Mouse (Mus musculus) heart, postnatal 0 days (tissue): ENCODE results near the gene Prelp. TPM values are rescaled to one million over a fixed set of nuclear protein-coding genes. Genes with fewer than 3 reads are reported as not detected.

Experiments used
- ATAC-seq: fragments of 200-750 bp; cut with Nextera tagmentation; 2 replicates; pipeline ENCODE4 v1.8.0; 2017; ENCODE audit warnings: low read depth, moderate number of reproducible peaks, moderate library complexity; ENCODE audit not compliant: insufficient read depth
- DNase-seq: peaks from one replicate; pipeline ENCODE4 v3.0.0-alpha.2; 2016; ENCODE audit warnings: low spot score
- H3K27ac ChIP-seq: fragments of 300-500 bp; sonication (generic); 2 replicates; pipeline ENCODE4 v1.5.1; 2014; ENCODE audit warnings: low read depth, mild to moderate bottlenecking
- H3K27me3 ChIP-seq: fragments of 300-500 bp; sonication (generic); 2 replicates; pipeline ENCODE4 v1.6.1; 2014; ENCODE audit warnings: low read length, mixed read lengths; ENCODE audit not compliant: control insufficient read depth, insufficient read depth
- H3K36me3 ChIP-seq: fragments of 300-500 bp; sonication (generic); replicated peaks from 2 replicates; pipeline ENCODE4 v1.6.1; 2014; ENCODE audit warnings: low read length, mixed read lengths; ENCODE audit not compliant: control insufficient read depth, insufficient read depth
- H3K4me1 ChIP-seq: fragments of 300-500 bp; sonication (generic); 2 replicates; pipeline ENCODE4 v1.6.1; 2014; ENCODE audit warnings: antibody characterized with exemption; ENCODE audit not compliant: control insufficient read depth, insufficient read depth
- H3K4me2 ChIP-seq: fragments of 300-500 bp; sonication (generic); 2 replicates; pipeline ENCODE4 v1.6.1; 2014; ENCODE audit warnings: low read depth, mild to moderate bottlenecking, low read length, moderate library complexity
- H3K4me3 ChIP-seq: fragments of 300-500 bp; sonication (generic); 2 replicates; pipeline ENCODE4 v1.5.1; 2014; ENCODE audit warnings: low read depth, low read length
- H3K9ac ChIP-seq: fragments of 300-500 bp; sonication (generic); replicated peaks from 2 replicates; pipeline ENCODE4 v1.6.1; 2014; ENCODE audit warnings: low read depth, low read length, mixed read lengths
- H3K9me3 ChIP-seq: fragments of 300-500 bp; sonication (generic); replicated peaks from 2 replicates; pipeline ENCODE4 v1.6.1; 2016; ENCODE audit warnings: low read length; ENCODE audit not compliant: control insufficient read depth
- CTCF ChIP-seq: IDR thresholded peaks from 2 replicates; pipeline ENCODE4 v1.5.1; 2016; ENCODE audit warnings: antibody characterized with exemption, control low read depth, low read depth
- EP300 ChIP-seq: IDR thresholded peaks from 2 replicates; pipeline ENCODE4 v1.6.1; 2016; ENCODE audit warnings: antibody characterized with exemption, low read depth
- WGBS: fragments of 180-500 bp; shearing (Covaris S2); extraction: QIAGEN DNeasy Blood & Tissue Kit; methylation state at CpG from one replicate; pipeline ENCODE4 v1.1.7; 2014; 5-methylcytosine and 5-hydroxymethylcytosine counted together
- polyA plus RNA-seq: library from polyadenylated mRNA; unstranded; fragments of >200 nt; fragmentation: Nextera tagmentation; extraction: Ambion mirVana; gene quantifications from 2 replicates; pipeline ENCODE4 v1.2.1, GENCODE M21; 2015
- total RNA-seq: library from RNA; depleted of rRNA; stranded (reverse); fragments of >200 nt; gene quantifications from 2 replicates; pipeline ENCODE4 v1.2.3, GENCODE M21; 2014; ENCODE audit warnings: low replicate concordance

The Prelp gene
- total and polyA plus RNA-seq, 2 experiments from 2014 or later: 5.4 to 6.5 TPM

GRCm38 (mm10) chr1:133878825-133879423 lies 42.3 kb downstream of the Prelp start:
- Histone ChIP-seq H3K36me3 (no peaks in the 10 kb centered on the region), H3K9me3 (no peaks in the 10 kb centered on the region), H3K4me1 (peaks cover 29% of the 10 kb centered on the region), H3K4me2 (no peak overlapping the region), H3K4me3 (no peak overlapping the region), H3K27ac (no peak overlapping the region), H3K9ac (no peak overlapping the region), H3K27me3 (no peaks in the 10 kb centered on the region)
- 63% methylated on average over 12 of the region's 12 CpGs for WGBS
- DNase-seq (no peak), ATAC-seq (no peak)
- TF ChIP-seq EP300: no peak
- no peak for TF ChIP-seq CTCF

GRCm38 (mm10) chr1:133876936-133877335 lies 44.3 kb downstream of the Prelp start:
- Histone ChIP-seq H3K4me3 (no peak overlapping the region), H3K9ac (no peak overlapping the region), H3K9me3 (no peaks in the 10 kb centered on the region), H3K4me1 (peaks cover 26% of the 10 kb centered on the region), H3K27ac (no peak overlapping the region), H3K4me2 (no peak overlapping the region), H3K27me3 (no peaks in the 10 kb centered on the region), H3K36me3 (no peaks in the 10 kb centered on the region)
- 91% methylated on average over 7 of the region's 7 CpGs for WGBS
- TF ChIP-seq CTCF: no peak
- no peak for TF ChIP-seq EP300
- no peak for ATAC-seq
- no peak for DNase-seq

GRCm38 (mm10) chr1:133873086-133873813 lies 48.0 kb downstream of the Prelp start:
- Histone ChIP-seq H3K27ac (no peak overlapping the region), H3K4me1 (peaks cover 10% of the 10 kb centered on the region), H3K9me3 (no peaks in the 10 kb centered on the region), H3K9ac (no peak overlapping the region), H3K4me2 (no peak overlapping the region), H3K4me3 (no peak overlapping the region), H3K27me3 (no peaks in the 10 kb centered on the region), H3K36me3 (no peaks in the 10 kb centered on the region)
- ATAC-seq (no peak), DNase-seq (no peak)
- no peak for TF ChIP-seq CTCF
- TF ChIP-seq EP300: no peak
- 65% methylated on average over 6 of the region's 6 CpGs for WGBS

GRCm38 (mm10) chr1:133871241-133871640 lies 50.0 kb downstream of the Prelp start:
- no peak for ATAC-seq
- no peak for TF ChIP-seq CTCF
- TF ChIP-seq EP300: no peak

GRCm38 (mm10) chr1:133869221-133869620 lies 52.0 kb downstream of the Prelp start:
- no peaks in the 10 kb centered on the region for H3K27me3 ChIP-seq
- TF ChIP-seq CTCF: no peak
- TF ChIP-seq EP300: no peak
- no peak overlapping the region for H3K9ac ChIP-seq
- DNase-seq: no peak
- H3K4me1 ChIP-seq: peaks cover 9% of the 10 kb centered on the region
- H3K36me3 ChIP-seq: no peaks in the 10 kb centered on the region
- no peak for ATAC-seq
- H3K4me2 ChIP-seq: no peak overlapping the region
- H3K9me3 ChIP-seq: peaks cover 5% of the 10 kb centered on the region; the same call in 1 of the 2 replicates
- 63% methylated on average over 2 of the region's 2 CpGs for WGBS
- H3K27ac ChIP-seq: no peak overlapping the region
- no peak overlapping the region for H3K4me3 ChIP-seq

More at GRCm38 (mm10) chr1:133871241-133871640, 50.0 kb downstream of the Prelp start:
- Histone ChIP-seq H3K27ac (no peak overlapping the region), H3K27me3 (no peaks in the 10 kb centered on the region), H3K4me1 (peaks cover 10% of the 10 kb centered on the region), H3K9me3 (no peaks in the 10 kb centered on the region), H3K4me2 (no peak overlapping the region), H3K9ac (no peak overlapping the region), H3K36me3 (no peaks in the 10 kb centered on the region), H3K4me3 (no peak overlapping the region)
- no peak for DNase-seq
- 35% methylated on average over 10 of the region's 10 CpGs for WGBS
